Mouse (Mus musculus) cerebellum, adult 2 months (tissue): ENCODE results near the gene Dlgap1. TPM values are rescaled to one million over a fixed set of nuclear protein-coding genes. Genes with fewer than 3 reads are reported as not detected.

Experiments
- DNase-seq, 2 experiments: peaks; one replicate each; pipeline ENCODE4 v3.0.0; 2021
- H3K27ac ChIP-seq: fragments of 200-500 bp; 2 replicates; pipeline ENCODE4 v1.5.1; 2012; ENCODE audit warnings: low read length, control low read depth, inconsistent platforms; ENCODE audit not compliant: insufficient read depth
- H3K27me3 ChIP-seq: fragments of 200-500 bp; 2 replicates; pipeline ENCODE4 v1.6.1; 2012; ENCODE audit warnings: inconsistent platforms, mild to moderate bottlenecking, low read length, moderate library complexity; ENCODE audit not compliant: control insufficient read depth, insufficient read depth
- H3K4me1 ChIP-seq: fragments of 200-500 bp; 2 replicates; pipeline ENCODE4 v1.6.1; 2011; ENCODE audit warnings: low read length; ENCODE audit not compliant: control insufficient read depth, insufficient read depth
- H3K4me3 ChIP-seq: fragments of 200-500 bp; replicated peaks from 2 replicates; pipeline ENCODE3; 2011; ENCODE audit warnings: mild to moderate bottlenecking, low read depth, low read length, control low read depth; ENCODE audit not compliant: insufficient read depth
- CTCF ChIP-seq: fragments of 200-500 bp; IDR thresholded peaks from 2 replicates; pipeline ENCODE4 v1.5.1; 2011; ENCODE audit warnings: low read depth, mild to moderate bottlenecking, control low read depth, low read length, moderate library complexity, borderline replicate concordance; ENCODE audit not compliant: insufficient read depth
- POLR2A ChIP-seq: fragments of 200-500 bp; IDR thresholded peaks from 2 replicates; pipeline ENCODE4 v1.6.1; 2011; ENCODE audit warnings: low read length, control low read depth, borderline replicate concordance; ENCODE audit not compliant: insufficient read depth
- WGBS: fragments of 180-500 bp; shearing (Covaris S2); methylation state at CpG from one replicate; pipeline ENCODE4 v1.1.7; 2018; 5-methylcytosine and 5-hydroxymethylcytosine counted together
- polyA plus RNA-seq: library from polyadenylated mRNA; depleted of rRNA; stranded (reverse); fragments of >200 nt; gene quantifications from 2 replicates; pipeline ENCODE4 v1.2.3, GENCODE M21; 2012

The Dlgap1 gene
- polyA plus RNA-seq, 1 experiment: 172 TPM

DNA sequence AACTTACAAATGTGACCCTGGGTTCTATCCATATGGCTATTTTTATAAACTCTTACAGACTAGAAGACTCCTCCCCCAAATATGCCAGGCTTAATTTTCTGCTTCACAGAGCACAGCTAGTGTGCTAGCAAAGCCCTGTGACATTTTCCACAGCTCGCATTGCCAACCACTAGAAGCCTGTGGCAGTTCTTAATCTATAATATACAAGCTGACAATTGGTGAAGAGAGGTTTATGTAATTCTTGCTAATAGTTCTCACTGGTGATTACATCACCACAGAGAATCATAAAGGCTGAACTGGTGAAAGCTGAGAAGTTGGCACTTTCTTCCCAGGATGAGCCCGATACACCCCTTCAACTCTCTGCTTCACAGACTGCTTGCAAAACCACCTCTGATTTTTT is 103.2 kb downstream of the Dlgap1 start:
- Histone ChIP-seq H3K4me3 (no peak overlapping the region), H3K4me1 (peaks cover 20% of the 10 kb centered on the region), H3K27me3 (no peaks in the 10 kb centered on the region), H3K27ac (peak overlapping the region; percentile 85; the same call in 1 of the 2 replicates)
- TF ChIP-seq CTCF (no peak), POLR2A (no peak)
- DNase-seq: peak; percentile 86 to 97
- 4% methylated on average over 2 of the region's 2 CpGs for WGBS

GRCm38 (mm10) chr17:70088220-70088619 is 119.3 kb downstream of the Dlgap1 start:
- H3K27me3 ChIP-seq: no peaks in the 10 kb centered on the region
- no peak overlapping the region for H3K4me3 ChIP-seq
- TF ChIP-seq CTCF: no peak
- no peak for TF ChIP-seq POLR2A
- H3K27ac ChIP-seq: no peak overlapping the region
- DNase-seq: no peak
- WGBS: 98% methylated on average over 4 of the region's 4 CpGs
- H3K4me1 ChIP-seq: no peaks in the 10 kb centered on the region

DNA sequence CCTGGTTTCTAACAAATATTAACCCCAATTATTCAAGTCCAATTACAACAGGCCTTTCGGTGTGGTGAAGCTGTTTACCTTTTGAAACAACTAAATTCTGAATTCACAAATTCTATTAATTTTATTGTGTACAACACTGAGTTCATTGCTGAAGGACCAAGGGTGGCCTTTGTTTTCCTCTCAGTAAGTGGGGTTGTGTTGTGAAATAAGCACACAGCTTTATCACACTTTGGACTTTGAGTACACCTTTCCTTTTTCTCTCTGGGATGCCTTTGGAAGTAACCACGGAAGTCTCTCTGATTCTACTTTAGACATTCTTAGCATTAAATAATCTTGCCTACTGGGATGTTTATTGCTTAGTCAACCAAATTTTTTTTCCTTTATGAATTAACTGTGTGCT is 121.9 kb downstream of the Dlgap1 start:
- no peak overlapping the region for H3K27ac ChIP-seq
- no peak for DNase-seq
- H3K4me1 ChIP-seq: no peaks in the 10 kb centered on the region
- no peak overlapping the region for H3K4me3 ChIP-seq
- TF ChIP-seq POLR2A (no peak), CTCF (no peak)
- no peaks in the 10 kb centered on the region for H3K27me3 ChIP-seq
- WGBS: 96% methylated on average over 2 of the region's 2 CpGs

- Histone ChIP-seq H3K27ac (peak overlapping the region; percentile 68; the same call in 1 of the 2 replicates), H3K4me1 (peaks cover 16% of the 10 kb centered on the region), H3K4me3 (no peak overlapping the region), H3K27me3 (no peaks in the 10 kb centered on the region)
- WGBS: 7% methylated on average over 2 of the region's 2 CpGs
- TF ChIP-seq POLR2A: no peak
- TF ChIP-seq CTCF: no peak
- peak; percentile 94 to 96 for DNase-seq
These were observed 160.3 kb downstream of the Dlgap1 start for GRCm38 (mm10) chr17:70129151-70129550.

DNA sequence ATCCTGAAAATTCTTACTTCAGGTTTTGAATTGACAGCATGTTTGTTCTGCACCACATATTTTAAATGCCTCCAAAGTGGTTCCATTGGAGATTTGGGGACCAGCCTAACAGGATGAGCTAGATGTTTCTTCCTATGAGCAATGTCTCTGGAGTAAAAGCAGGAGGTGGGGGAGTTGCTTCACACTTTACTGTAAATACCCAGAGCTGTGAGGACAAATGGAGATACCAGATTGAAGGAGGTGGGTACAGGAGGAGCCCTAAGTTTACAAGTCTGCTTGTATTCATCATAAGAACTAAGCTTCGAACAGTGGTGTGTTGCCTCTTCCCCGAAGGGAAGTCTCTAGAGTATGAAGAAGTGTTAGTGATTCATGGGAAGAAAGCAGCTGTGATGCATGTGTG is 201.0 kb downstream of the Dlgap1 start:
- Histone ChIP-seq H3K27ac (no peak overlapping the region), H3K27me3 (no peaks in the 10 kb centered on the region), H3K4me3 (no peak overlapping the region), H3K4me1 (peaks cover 6% of the 10 kb centered on the region)
- no peak for DNase-seq
- no peak for TF ChIP-seq POLR2A
- 95% methylated on average over 2 of the region's 2 CpGs for WGBS

GRCm38 (mm10) chr17:70172500-70173036 is 203.7 kb downstream of the Dlgap1 start:
- Histone ChIP-seq H3K27me3 (no peaks in the 10 kb centered on the region), H3K4me1 (peaks cover 6% of the 10 kb centered on the region), H3K27ac (no peak overlapping the region), H3K4me3 (no peak overlapping the region)
- no peak for TF ChIP-seq CTCF
- no peak for TF ChIP-seq POLR2A
- DNase-seq: no peak
- 59% methylated on average over 9 of the region's 9 CpGs for WGBS

DNA sequence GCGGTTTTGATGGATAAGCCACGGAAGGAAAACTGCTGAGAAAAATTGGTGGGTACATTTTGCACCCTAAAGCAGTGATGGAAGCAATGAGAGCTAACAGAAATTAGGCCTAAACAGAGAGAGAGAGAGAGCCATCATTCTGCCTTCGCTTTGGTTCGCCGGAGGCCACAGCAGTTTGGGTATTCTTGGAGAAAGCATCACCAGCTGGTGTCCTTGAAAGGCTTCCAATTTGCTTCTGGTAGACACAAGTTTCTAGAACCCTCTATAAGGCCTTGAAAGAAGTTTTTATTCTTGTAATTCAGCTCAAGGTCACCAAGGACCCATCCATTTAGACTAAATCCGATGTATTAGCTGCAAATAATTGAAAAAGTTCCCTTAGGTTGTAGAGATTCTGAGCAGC is 205.0 kb downstream of the Dlgap1 start:
- peak in 1 of 2 experiments; percentile 50 for DNase-seq
- Histone ChIP-seq H3K4me1 (peaks cover 6% of the 10 kb centered on the region), H3K27me3 (no peaks in the 10 kb centered on the region), H3K27ac (no peak overlapping the region), H3K4me3 (no peak overlapping the region)
- 53% methylated on average over 6 of the region's 6 CpGs for WGBS
- TF ChIP-seq CTCF: no peak

DNA sequence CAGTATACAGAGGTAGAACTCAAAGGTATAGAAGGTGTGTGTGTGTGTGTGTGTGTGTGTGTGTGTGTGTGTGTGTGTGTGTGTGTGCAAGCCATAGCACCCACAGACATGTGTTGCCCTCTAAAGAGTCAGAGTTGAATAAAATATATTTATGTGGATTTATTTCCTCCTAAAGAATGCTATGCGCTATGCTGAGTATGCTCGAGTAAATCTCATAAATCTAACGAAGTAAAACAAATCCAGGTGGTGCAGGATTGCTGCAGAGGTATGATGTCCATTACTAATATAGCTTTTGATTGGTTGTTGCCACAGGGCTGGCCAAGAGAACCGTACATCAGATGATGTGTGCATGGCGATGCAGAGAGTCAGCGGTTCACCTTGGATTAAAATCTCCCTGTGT is 222.4 kb downstream of the Dlgap1 start:
- 88% methylated on average over 6 of the region's 6 CpGs for WGBS
- DNase-seq: no peak
- Histone ChIP-seq H3K4me1 (no peaks in the 10 kb centered on the region; the same call in 1 of the 2 replicates), H3K27ac (no peak overlapping the region), H3K4me3 (no peak overlapping the region), H3K27me3 (no peaks in the 10 kb centered on the region)
- no peak for TF ChIP-seq POLR2A
- TF ChIP-seq CTCF: no peak

DNA sequence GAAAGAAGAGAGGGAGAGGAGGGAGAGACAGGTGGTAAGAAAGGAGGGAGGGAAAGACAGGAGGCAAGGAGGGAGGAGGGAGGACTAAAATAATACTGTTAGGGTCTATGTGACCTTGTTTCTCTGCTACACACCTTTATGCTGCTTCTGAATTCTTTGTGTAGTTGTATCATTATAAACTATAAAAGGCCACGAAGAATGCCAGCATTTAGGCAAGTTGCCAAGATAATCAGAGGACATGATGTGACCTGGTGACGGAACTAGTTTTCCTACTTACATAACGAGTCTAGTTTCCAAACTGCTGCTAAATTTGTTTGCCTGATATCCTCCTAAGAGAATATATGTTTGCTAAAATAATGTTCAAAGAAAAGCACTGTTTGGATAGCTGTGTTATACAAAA is 254.0 kb downstream of the Dlgap1 start:
- WGBS: 18% methylated on average over 3 of the region's 3 CpGs
- no peak for TF ChIP-seq CTCF
- no peak for TF ChIP-seq POLR2A
- Histone ChIP-seq H3K27me3 (no peaks in the 10 kb centered on the region), H3K27ac (no peak overlapping the region; the same call in 1 of the 2 replicates), H3K4me1 (peaks cover 3% of the 10 kb centered on the region; the same call in 1 of the 2 replicates), H3K4me3 (no peak overlapping the region)
- DNase-seq: peak in 1 of 2 experiments; percentile 57
